Mouse (Mus musculus): ENCODE results near the gene Slc45a1. TPM values are rescaled to one million over a fixed set of nuclear protein-coding genes. Genes with fewer than 3 reads are reported as not detected.
"Not testable (repeated sequence)": the region's sequence is repeated elsewhere in the genome, so short reads cannot be mapped to it uniquely, and the experiment has no call there.

The Slc45a1 gene
- total RNA-seq, 1 experiment from 2014 or later: not detected

GRCm38 (mm10) chr4:150619011-150619410, 33.0 kb downstream of the Slc45a1 start:
- no peak for ATAC-seq (replicated peaks in 1 of 2; ENCODE audit: insufficient read depth in 1 of 2, low FRiP score in 2 of 2, low TSS enrichment in 1 of 2, low read depth in 1 of 2, poor library complexity in 2 of 2, severe bottlenecking in 2 of 2)

GRCm38 (mm10) chr4:150616841-150617240, 35.1 kb downstream of the Slc45a1 start:
- no peak for ATAC-seq (replicated peaks in 1 of 2; ENCODE audit: insufficient read depth in 1 of 2, low FRiP score in 2 of 2, low TSS enrichment in 1 of 2, low read depth in 1 of 2, poor library complexity in 2 of 2, severe bottlenecking in 2 of 2)

GRCm38 (mm10) chr4:150616029-150616420, 35.9 kb downstream of the Slc45a1 start:
- no peak for ATAC-seq (replicated peaks in 1 of 2; ENCODE audit: insufficient read depth in 1 of 2, low FRiP score in 2 of 2, low TSS enrichment in 1 of 2, low read depth in 1 of 2, poor library complexity in 2 of 2, severe bottlenecking in 2 of 2)

GRCm38 (mm10) chr4:150615251-150616028, 36.5 kb downstream of the Slc45a1 start:
- no peak for ATAC-seq (replicated peaks in 1 of 2; ENCODE audit: insufficient read depth in 1 of 2, low FRiP score in 2 of 2, low TSS enrichment in 1 of 2, low read depth in 1 of 2, poor library complexity in 2 of 2, severe bottlenecking in 2 of 2)

- no peak for ATAC-seq (replicated peaks in 1 of 2; ENCODE audit: insufficient read depth in 1 of 2, low FRiP score in 2 of 2, low TSS enrichment in 1 of 2, low read depth in 1 of 2, poor library complexity in 2 of 2, severe bottlenecking in 2 of 2)
Observed at GRCm38 (mm10) chr4:150613715-150614114, 38.3 kb downstream of the Slc45a1 start.

GRCm38 (mm10) chr4:150608670-150609069, 43.3 kb downstream of the Slc45a1 start:
- ATAC-seq (replicated peaks in 1 of 2; ENCODE audit: insufficient read depth in 1 of 2, low FRiP score in 2 of 2, low TSS enrichment in 1 of 2, low read depth in 1 of 2, poor library complexity in 2 of 2, severe bottlenecking in 2 of 2): peak in 1 of 2 experiments; percentile 41; a peak in 1 of 4 replicates

GRCm38 (mm10) chr4:150606449-150607161, 45.4 kb downstream of the Slc45a1 start:
- ATAC-seq (replicated peaks in 1 of 2; ENCODE audit: insufficient read depth in 1 of 2, low FRiP score in 2 of 2, low TSS enrichment in 1 of 2, low read depth in 1 of 2, poor library complexity in 2 of 2, severe bottlenecking in 2 of 2): no peak

- peak; percentile 43 to 50 for ATAC-seq (replicated peaks in 1 of 2; ENCODE audit: insufficient read depth in 1 of 2, low FRiP score in 2 of 2, low TSS enrichment in 1 of 2, low read depth in 1 of 2, poor library complexity in 2 of 2, severe bottlenecking in 2 of 2)
Observed at GRCm38 (mm10) chr4:150605804-150606203, 46.2 kb downstream of the Slc45a1 start.

- no peak for ATAC-seq (replicated peaks in 1 of 2; ENCODE audit: insufficient read depth in 1 of 2, low FRiP score in 2 of 2, low TSS enrichment in 1 of 2, low read depth in 1 of 2, poor library complexity in 2 of 2, severe bottlenecking in 2 of 2)
Observed at GRCm38 (mm10) chr4:150603366-150604061, 48.5 kb downstream of the Slc45a1 start.

GRCm38 (mm10) chr4:150601489-150601888, 50.5 kb downstream of the Slc45a1 start:
- ATAC-seq (replicated peaks in 1 of 2; ENCODE audit: insufficient read depth in 1 of 2, low FRiP score in 2 of 2, low TSS enrichment in 1 of 2, low read depth in 1 of 2, poor library complexity in 2 of 2, severe bottlenecking in 2 of 2): no peak

GRCm38 (mm10) chr4:150600503-150600902, 51.5 kb downstream of the Slc45a1 start:
- not testable (repeated sequence) for ATAC-seq (replicated peaks in 1 of 2; ENCODE audit: insufficient read depth in 1 of 2, low FRiP score in 2 of 2, low TSS enrichment in 1 of 2, low read depth in 1 of 2, poor library complexity in 2 of 2, severe bottlenecking in 2 of 2)

GRCm38 (mm10) chr4:150599119-150599992, 52.6 kb downstream of the Slc45a1 start:
- no peak for ATAC-seq (replicated peaks in 1 of 2; ENCODE audit: insufficient read depth in 1 of 2, low FRiP score in 2 of 2, low TSS enrichment in 1 of 2, low read depth in 1 of 2, poor library complexity in 2 of 2, severe bottlenecking in 2 of 2)

GRCm38 (mm10) chr4:150598686-150599085, 53.3 kb downstream of the Slc45a1 start:
- no peak for ATAC-seq (replicated peaks in 1 of 2; ENCODE audit: insufficient read depth in 1 of 2, low FRiP score in 2 of 2, low TSS enrichment in 1 of 2, low read depth in 1 of 2, poor library complexity in 2 of 2, severe bottlenecking in 2 of 2)

- ATAC-seq (replicated peaks in 1 of 2; ENCODE audit: insufficient read depth in 1 of 2, low FRiP score in 2 of 2, low TSS enrichment in 1 of 2, low read depth in 1 of 2, poor library complexity in 2 of 2, severe bottlenecking in 2 of 2): no peak
Observed at GRCm38 (mm10) chr4:150595991-150596390, 56.0 kb downstream of the Slc45a1 start.

- ATAC-seq (replicated peaks in 1 of 2; ENCODE audit: insufficient read depth in 1 of 2, low FRiP score in 2 of 2, low TSS enrichment in 1 of 2, low read depth in 1 of 2, poor library complexity in 2 of 2, severe bottlenecking in 2 of 2): no peak
Observed at GRCm38 (mm10) chr4:150595071-150595470, 56.9 kb downstream of the Slc45a1 start.

- ATAC-seq (replicated peaks in 1 of 2; ENCODE audit: insufficient read depth in 1 of 2, low FRiP score in 2 of 2, low TSS enrichment in 1 of 2, low read depth in 1 of 2, poor library complexity in 2 of 2, severe bottlenecking in 2 of 2): peak; percentile 23 to 25; a peak in 2 of 4 replicates
Observed at GRCm38 (mm10) chr4:150594298-150594829, 57.6 kb downstream of the Slc45a1 start.

Measured in hematopoietic stem cell, adult 5-6 weeks (primary cell).